Mouse (Mus musculus) cerebellum, postnatal 10 days (tissue): ENCODE measurements at regions not wholly inside any gene's neighbourhood (a gene's known extent, or its start where the extent isn't known, plus 50 kb on each side); places are given as distances from the start of the nearest gene placed in this dataset.
A peak's percentile ranks its signal among the peaks of the same experiment; 100 is the strongest.

Experiments
- DNase-seq, 2 experiments: peaks; one replicate each; pipeline ENCODE4 v3.0.0; 2021; ENCODE audit warnings: mixed read lengths in 2 of 2

GRCm38 (mm10) chr5:55014952-55015351 is 1016.7 kb downstream of the Stim2 start:
- peak in 1 of 2 experiments; percentile 1 for DNase-seq

DNA sequence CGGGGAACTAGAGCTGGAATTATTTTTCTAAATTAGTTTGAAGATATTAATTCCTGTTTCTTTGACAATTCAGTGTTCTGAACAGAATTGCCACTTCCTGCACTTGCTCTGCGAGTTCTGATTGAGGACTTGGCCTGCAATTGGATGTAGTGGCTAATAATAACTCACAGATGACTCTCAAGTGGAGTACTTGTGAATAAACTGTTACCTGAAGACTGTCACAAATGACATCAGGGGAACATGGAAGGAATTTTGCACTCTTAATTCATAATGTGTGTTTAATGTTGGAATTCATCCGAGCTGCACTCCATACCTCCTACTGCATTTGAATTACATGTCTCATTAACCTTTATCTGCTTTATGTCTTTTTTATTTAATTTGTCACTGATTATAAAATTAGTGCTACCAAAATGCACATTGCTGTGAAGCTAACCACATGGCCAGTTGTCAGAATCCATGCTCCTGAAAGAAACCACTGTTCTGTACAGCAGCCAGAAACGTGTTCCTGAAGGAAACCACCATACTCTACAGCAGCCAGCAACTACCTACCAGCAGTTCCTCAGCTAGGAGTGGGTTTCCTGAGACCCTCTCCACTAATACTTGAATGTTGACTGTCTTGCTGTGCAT is 1051.1 kb downstream of the Stim2 start:
- DNase-seq = no peak
